Mouse (Mus musculus) midbrain, embryonic 14.5 days (tissue): ENCODE results near the gene Sult1e1. TPM values are rescaled to one million over a fixed set of nuclear protein-coding genes. Genes with fewer than 3 reads are reported as not detected.

Experiments used
- ATAC-seq: fragments of 200-750 bp; cut with Nextera tagmentation; 2 replicates; pipeline ENCODE4 v1.8.0; 2017; ENCODE audit warnings: moderate number of reproducible peaks, moderate library complexity; ENCODE audit not compliant: low FRiP score, low TSS enrichment
- DNase-seq: peaks from one replicate; pipeline ENCODE4 v3.0.0-alpha.2; 2015
- H3K27ac ChIP-seq: fragments of 300-500 bp; sonication (generic); replicated peaks from 2 replicates; pipeline ENCODE4 v1.5.1; 2014; ENCODE audit warnings: mild to moderate bottlenecking, low read depth, low read length, moderate library complexity
- H3K27me3 ChIP-seq: fragments of 300-500 bp; sonication (generic); 2 replicates; pipeline ENCODE4 v1.6.1; 2014; ENCODE audit warnings: low read length, control low read depth, mixed read lengths; ENCODE audit not compliant: control insufficient read depth, insufficient read depth
- H3K36me3 ChIP-seq: fragments of 300-500 bp; sonication (generic); 2 replicates; pipeline ENCODE4 v1.6.1; 2014; ENCODE audit warnings: low read length, control low read depth; ENCODE audit not compliant: control insufficient read depth, insufficient read depth
- H3K4me1 ChIP-seq: fragments of 300-500 bp; sonication (generic); 2 replicates; pipeline ENCODE4 v1.6.1; 2014; ENCODE audit warnings: mild to moderate bottlenecking, antibody characterized with exemption, low read length, control low read depth; ENCODE audit not compliant: control insufficient read depth, insufficient read depth
- H3K4me2 ChIP-seq: fragments of 300-500 bp; sonication (generic); 2 replicates; pipeline ENCODE4 v1.6.1; 2014; ENCODE audit warnings: mild to moderate bottlenecking, low read length, moderate library complexity
- H3K4me3 ChIP-seq: fragments of 300-500 bp; sonication (generic); replicated peaks from 2 replicates; pipeline ENCODE4 v1.5.1; 2014; ENCODE audit warnings: low read depth, low read length
- H3K9ac ChIP-seq: fragments of 300-500 bp; sonication (generic); replicated peaks from 2 replicates; pipeline ENCODE4 v1.6.1; 2014; ENCODE audit warnings: mild to moderate bottlenecking, low read length, moderate library complexity
- H3K9me3 ChIP-seq: fragments of 300-500 bp; sonication (generic); 2 replicates; pipeline ENCODE4 v1.6.1; 2016; ENCODE audit warnings: low read length, control low read depth, mixed read lengths; ENCODE audit not compliant: control insufficient read depth
- WGBS: fragments of 180-500 bp; shearing (Covaris S2); extraction: QIAGEN DNeasy Blood & Tissue Kit; methylation state at CpG from one replicate; pipeline ENCODE4 v1.1.7; 2014; 5-methylcytosine and 5-hydroxymethylcytosine counted together
- polyA plus RNA-seq: library from polyadenylated mRNA; unstranded; fragments of >200 nt; fragmentation: Nextera tagmentation; extraction: Ambion mirVana; gene quantifications from 2 replicates; pipeline ENCODE4 v1.2.1, GENCODE M21; 2014

Gene Sult1e1
- polyA plus RNA-seq, 1 experiment from 2014 or later: not detected

GRCm38 (mm10) chr5:87573490-87573889 is 17.9 kb downstream of the Sult1e1 start:
- 76% methylated on average over 5 of the region's 5 CpGs for WGBS
- no peak for DNase-seq
- no peak overlapping the region for H3K4me3 ChIP-seq
- H3K9ac ChIP-seq: no peak overlapping the region
- H3K9me3 ChIP-seq: no peaks in the 10 kb centered on the region
- H3K27ac ChIP-seq: no peak overlapping the region
- H3K27me3 ChIP-seq: no peaks in the 10 kb centered on the region
- ATAC-seq: no peak
- no peaks in the 10 kb centered on the region for H3K4me1 ChIP-seq
- no peak overlapping the region for H3K4me2 ChIP-seq
- no peaks in the 10 kb centered on the region for H3K36me3 ChIP-seq

- Histone ChIP-seq H3K36me3 (no peaks in the 10 kb centered on the region), H3K4me2 (no peak overlapping the region), H3K27me3 (no peaks in the 10 kb centered on the region), H3K27ac (no peak overlapping the region), H3K9ac (no peak overlapping the region), H3K4me3 (no peak overlapping the region), H3K9me3 (no peaks in the 10 kb centered on the region), H3K4me1 (no peaks in the 10 kb centered on the region)
- no peak for ATAC-seq
- no peak for DNase-seq
- WGBS: 91% methylated on average over 6 of the region's 6 CpGs
Observed at GRCm38 (mm10) chr5:87572781-87573180, 18.6 kb downstream of the Sult1e1 start.

GRCm38 (mm10) chr5:87568845-87569244 is 22.5 kb downstream of the Sult1e1 start, which contains the start of gene Sult1d1:
Gene Sult1d1 (minus strand): TSS chr5:87569027.
- Histone ChIP-seq H3K9me3 (no peaks in the 10 kb centered on the region), H3K36me3 (no peaks in the 10 kb centered on the region), H3K4me3 (no peak within 1 kb of the TSS), H3K4me2 (no peak within 1 kb of the TSS), H3K4me1 (no peaks in the 10 kb centered on the region), H3K9ac (no peak within 1 kb of the TSS), H3K27ac (no peak within 1 kb of the TSS), H3K27me3 (no peaks in the 10 kb centered on the region)
- WGBS: 85% methylated on average over 5 of the region's 5 CpGs
- ATAC-seq: no peak
- no peak for DNase-seq

GRCm38 (mm10) chr5:87567306-87567705 is 24.1 kb downstream of the Sult1e1 start:
- H3K27me3 ChIP-seq: no peaks in the 10 kb centered on the region
- no peak overlapping the region for H3K9ac ChIP-seq
- H3K27ac ChIP-seq: no peak overlapping the region
- H3K36me3 ChIP-seq: no peaks in the 10 kb centered on the region
- H3K4me3 ChIP-seq: no peak overlapping the region
- H3K4me2 ChIP-seq: no peak overlapping the region
- no peaks in the 10 kb centered on the region for H3K4me1 ChIP-seq
- WGBS: 94% methylated on average over 1 of the region's 1 CpGs
- no peaks in the 10 kb centered on the region for H3K9me3 ChIP-seq
- no peak for DNase-seq
- ATAC-seq: no peak

- ATAC-seq (no peak), DNase-seq (no peak)
- no peaks in the 10 kb centered on the region for H3K36me3 ChIP-seq
- H3K4me3 ChIP-seq: no peak overlapping the region
- no peak overlapping the region for H3K27ac ChIP-seq
- H3K4me1 ChIP-seq: no peaks in the 10 kb centered on the region
- H3K9me3 ChIP-seq: no peaks in the 10 kb centered on the region
- no peak overlapping the region for H3K4me2 ChIP-seq
- no peak overlapping the region for H3K9ac ChIP-seq
- no peaks in the 10 kb centered on the region for H3K27me3 ChIP-seq
Observed at GRCm38 (mm10) chr5:87562966-87563365, 28.4 kb downstream of the Sult1e1 start.

- no peak overlapping the region for H3K9ac ChIP-seq
- ATAC-seq: no peak
- H3K27ac ChIP-seq: no peak overlapping the region
- no peaks in the 10 kb centered on the region for H3K9me3 ChIP-seq
- no peaks in the 10 kb centered on the region for H3K4me1 ChIP-seq
- no peaks in the 10 kb centered on the region for H3K27me3 ChIP-seq
- H3K36me3 ChIP-seq: no peaks in the 10 kb centered on the region
- no peak overlapping the region for H3K4me3 ChIP-seq
- no peak overlapping the region for H3K4me2 ChIP-seq
- no peak for DNase-seq
- WGBS: 83% methylated on average over 4 of the region's 4 CpGs
Observed at GRCm38 (mm10) chr5:87562526-87562925, 28.9 kb downstream of the Sult1e1 start.

- no peaks in the 10 kb centered on the region for H3K4me1 ChIP-seq
Observed at GRCm38 (mm10) chr5:87560145-87560544, 31.2 kb downstream of the Sult1e1 start.

GRCm38 (mm10) chr5:87550935-87551334 is 40.5 kb downstream of the Sult1e1 start:
- Histone ChIP-seq H3K9me3 (no peaks in the 10 kb centered on the region), H3K27ac (no peak overlapping the region), H3K4me3 (no peak overlapping the region), H3K4me2 (no peak overlapping the region), H3K27me3 (no peaks in the 10 kb centered on the region), H3K4me1 (no peaks in the 10 kb centered on the region), H3K36me3 (no peaks in the 10 kb centered on the region), H3K9ac (no peak overlapping the region)
- ATAC-seq (no peak), DNase-seq (no peak)
- 33% methylated on average over 1 of the region's 1 CpGs for whole genome bisulfite sequencing

More at GRCm38 (mm10) chr5:87560145-87560544, 31.2 kb downstream of the Sult1e1 start:
- Histone ChIP-seq H3K27me3 (no peaks in the 10 kb centered on the region), H3K9ac (no peak overlapping the region), H3K9me3 (no peaks in the 10 kb centered on the region), H3K4me3 (no peak overlapping the region), H3K4me2 (no peak overlapping the region), H3K27ac (no peak overlapping the region), H3K36me3 (no peaks in the 10 kb centered on the region)
- DNase-seq: no peak
- ATAC-seq: no peak
- WGBS: 78% methylated on average over 5 of the region's 5 CpGs

GRCm38 (mm10) chr5:87538111-87538510 is 53.3 kb downstream of the Sult1e1 start, which contains the start of gene Sult1b1:
Gene Sult1b1 (minus strand): TSS chr5:87538195.
- Histone ChIP-seq H3K9ac (no peak within 1 kb of the TSS), H3K9me3 (no peaks in the 10 kb centered on the region), H3K36me3 (no peaks in the 10 kb centered on the region), H3K27ac (no peak within 1 kb of the TSS), H3K4me2 (no peak within 1 kb of the TSS), H3K4me1 (no peaks in the 10 kb centered on the region), H3K4me3 (no peak within 1 kb of the TSS), H3K27me3 (no peaks in the 10 kb centered on the region)
- ATAC-seq: no peak
- 95% methylated on average over 2 of the region's 2 CpGs for WGBS
- DNase-seq: no peak
